Mouse (Mus musculus) embryonic facial prominence, embryonic 11.5 days (tissue): Measurements from ENCODE around the gene Gm28047. TPM values are rescaled to one million over a fixed set of nuclear protein-coding genes. Genes with fewer than 3 reads are reported as not detected.

Experiments used
- ATAC-seq: fragments of 200-750 bp; cut with Nextera tagmentation; replicated peaks from 2 replicates; pipeline ENCODE4 v1.8.0; 2017; ENCODE audit warnings: low read depth; ENCODE audit not compliant: insufficient number of reproducible peaks, low FRiP score, low TSS enrichment
- DNase-seq: peaks from one replicate; pipeline ENCODE4 v3.0.0-alpha.2; 2015; ENCODE audit warnings: low spot score
- H3K27ac ChIP-seq: fragments of 300-500 bp; sonication (generic); replicated peaks from 2 replicates; pipeline ENCODE4 v1.5.1; 2014; ENCODE audit warnings: mild to moderate bottlenecking, low read depth, low read length, control low read depth
- H3K27me3 ChIP-seq: fragments of 300-500 bp; sonication (generic); 2 replicates; pipeline ENCODE4 v1.6.1; 2014; ENCODE audit warnings: mild to moderate bottlenecking, low read length, moderate library complexity, mixed read lengths; ENCODE audit not compliant: control insufficient read depth, insufficient read depth
- H3K36me3 ChIP-seq: fragments of 300-500 bp; sonication (generic); replicated peaks from 2 replicates; pipeline ENCODE4 v1.6.1; 2014; ENCODE audit warnings: low read depth, mild to moderate bottlenecking, low read length, moderate library complexity, mixed read lengths; ENCODE audit not compliant: control insufficient read depth, insufficient read depth
- H3K4me1 ChIP-seq: fragments of 300-500 bp; sonication (generic); 2 replicates; pipeline ENCODE4 v1.6.1; 2014; ENCODE audit warnings: low read length, mixed read lengths; ENCODE audit not compliant: control insufficient read depth, insufficient read depth
- H3K4me2 ChIP-seq: fragments of 300-500 bp; sonication (generic); 2 replicates; pipeline ENCODE4 v1.6.1; 2014; ENCODE audit warnings: low read depth, mild to moderate bottlenecking, control low read depth, low read length, moderate library complexity
- H3K4me3 ChIP-seq: fragments of 300-500 bp; sonication (generic); 2 replicates; pipeline ENCODE4 v1.5.1; 2014; ENCODE audit warnings: low read depth, low read length, control low read depth
- H3K9ac ChIP-seq: fragments of 300-500 bp; sonication (generic); replicated peaks from 2 replicates; pipeline ENCODE4 v1.6.1; 2014; ENCODE audit warnings: mild to moderate bottlenecking, control low read depth, low read length
- H3K9me3 ChIP-seq: fragments of 300-500 bp; sonication (generic); replicated peaks from 2 replicates; pipeline ENCODE4 v1.6.1; 2016; ENCODE audit warnings: mild to moderate bottlenecking, low read length, inconsistent platforms, mixed read lengths; ENCODE audit not compliant: control insufficient read depth
- WGBS: fragments of 180-500 bp; shearing (Covaris S2); extraction: QIAGEN DNeasy Blood & Tissue Kit; methylation state at CpG from one replicate; pipeline ENCODE4 v1.1.7; 2014; 5-methylcytosine and 5-hydroxymethylcytosine counted together
- microRNA counts: library from miRNA; unstranded; fragments of <30 nt; microRNA quantifications from one replicate; lab custom pipeline; 2016
- microRNA-seq: library from miRNA; unstranded; fragments of <30 nt; microRNA quantifications from one replicate; pipeline ENCODE4, GENCODE M21; 2016; ENCODE audit warnings: borderline number of aligned reads
- polyA plus RNA-seq: library from polyadenylated mRNA; unstranded; fragments of >200 nt; fragmentation: Nextera tagmentation; extraction: Ambion mirVana; gene quantifications from 2 replicates; pipeline ENCODE4 v1.2.1, GENCODE M21; 2014

Gm28047 gene
- polyA plus RNA-seq, 1 experiment from 2014 or later: 0.20 TPM

DNA sequence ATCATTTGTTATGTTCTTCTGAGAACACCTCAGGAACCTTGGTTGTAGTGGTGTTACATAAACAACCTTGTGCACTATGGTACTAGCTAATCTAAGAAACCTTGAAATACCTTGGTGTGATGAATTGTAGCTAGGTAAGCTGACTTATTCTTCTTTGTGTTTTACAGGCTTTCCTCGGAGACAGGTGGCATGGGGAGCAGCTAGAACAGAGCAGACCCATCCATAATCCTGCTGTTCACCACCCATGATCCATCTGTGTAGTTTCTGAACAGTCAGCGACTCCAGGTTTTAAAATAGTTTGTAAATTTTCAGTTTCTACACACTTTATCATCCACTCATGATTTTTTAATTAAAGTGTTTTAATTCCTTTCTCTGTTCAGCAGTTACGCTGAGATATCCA, 126.5 kb downstream of the Gm28047 start:
- peaks cover 28% of the 10 kb centered on the region for H3K36me3 ChIP-seq
- DNase-seq: no peak
- WGBS: 94% methylated on average over 3 of the region's 3 CpGs

DNA sequence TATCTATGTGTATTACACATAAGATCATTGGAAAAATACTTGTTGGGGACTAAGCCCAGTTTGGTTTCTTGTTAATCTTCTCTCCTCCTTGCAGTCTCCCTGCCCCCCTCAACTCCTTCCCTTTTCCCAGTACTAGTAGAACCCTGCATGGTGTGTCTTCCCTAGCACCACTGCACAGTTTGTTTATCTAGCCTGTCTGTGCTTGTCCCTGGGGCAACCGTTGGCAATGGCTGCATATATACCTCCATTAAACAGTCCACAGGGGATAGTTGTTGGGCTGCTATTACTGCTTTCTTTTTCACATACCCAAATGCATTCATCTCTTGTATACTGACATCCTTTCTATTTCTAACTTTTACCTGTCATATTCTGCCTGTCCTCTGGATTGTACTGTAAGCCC, 137.2 kb downstream of the Gm28047 start:
- Histone ChIP-seq H3K4me2 (no peak overlapping the region), H3K9ac (no peak overlapping the region), H3K4me3 (no peak overlapping the region), H3K27me3 (no peaks in the 10 kb centered on the region), H3K27ac (no peak overlapping the region), H3K36me3 (peaks cover 29% of the 10 kb centered on the region), H3K4me1 (no peaks in the 10 kb centered on the region), H3K9me3 (no peaks in the 10 kb centered on the region)
- no peak for DNase-seq
- 80% methylated on average over 1 of the region's 1 CpGs for WGBS
- no peak for ATAC-seq

More for the DNA sequence above, 126.5 kb downstream of the Gm28047 start:
- Histone ChIP-seq H3K4me2 (no peak overlapping the region), H3K27me3 (no peaks in the 10 kb centered on the region), H3K4me1 (no peaks in the 10 kb centered on the region), H3K9ac (no peak overlapping the region), H3K9me3 (no peaks in the 10 kb centered on the region), H3K4me3 (no peak overlapping the region), H3K27ac (no peak overlapping the region)
- no peak for ATAC-seq

DNA sequence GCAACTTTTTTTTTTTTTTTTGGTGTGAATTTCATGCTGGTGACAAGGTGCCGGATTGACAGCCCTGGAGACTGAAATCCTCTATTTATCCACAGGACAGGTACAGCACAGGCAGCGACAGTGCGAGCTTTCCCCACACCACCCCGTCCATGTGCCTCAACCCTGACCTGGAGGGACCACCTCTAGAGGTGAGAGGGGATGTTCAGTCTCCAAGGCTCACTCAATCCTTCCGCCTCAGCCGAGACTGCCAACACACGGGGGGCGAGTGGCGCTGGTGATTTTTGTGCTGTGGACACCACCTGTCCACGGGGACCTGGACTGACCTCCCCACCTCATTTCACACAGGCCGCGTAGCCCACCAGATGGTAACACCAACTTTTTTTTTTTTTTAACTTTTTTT, 139.0 kb downstream of the Gm28047 start:
- Histone ChIP-seq H3K27ac (no peak overlapping the region), H3K9ac (no peak overlapping the region), H3K4me1 (no peaks in the 10 kb centered on the region), H3K9me3 (no peaks in the 10 kb centered on the region), H3K4me3 (no peak overlapping the region), H3K36me3 (peaks cover 29% of the 10 kb centered on the region), H3K27me3 (no peaks in the 10 kb centered on the region), H3K4me2 (no peak overlapping the region)
- 86% methylated on average over 12 of the region's 12 CpGs for WGBS
- DNase-seq (no peak), ATAC-seq (no peak)

DNA sequence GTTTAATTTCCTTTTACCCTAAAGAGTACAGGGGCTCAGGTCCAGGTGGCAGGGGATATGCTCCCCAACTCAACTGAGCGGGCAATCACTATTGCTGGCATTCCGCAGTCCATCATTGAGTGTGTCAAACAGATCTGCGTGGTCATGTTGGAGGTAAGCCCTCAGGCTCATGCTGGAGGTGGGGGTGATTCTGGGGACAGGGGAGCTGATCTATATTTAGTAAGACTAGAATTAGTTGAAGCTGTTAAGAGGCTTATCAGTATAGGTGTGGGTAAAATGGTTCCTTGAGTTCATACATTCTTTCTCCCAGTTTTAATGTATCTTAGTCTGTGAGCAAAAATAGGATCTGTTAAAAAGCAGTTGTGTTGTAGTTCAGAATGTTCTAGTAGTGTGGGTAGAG, 141.7 kb downstream of the Gm28047 start:
- H3K27ac ChIP-seq: no peak overlapping the region
- H3K9me3 ChIP-seq: no peaks in the 10 kb centered on the region
- H3K4me2 ChIP-seq: no peak overlapping the region
- H3K36me3 ChIP-seq: peaks cover 16% of the 10 kb centered on the region
- no peaks in the 10 kb centered on the region for H3K4me1 ChIP-seq
- H3K4me3 ChIP-seq: no peak overlapping the region
- WGBS: 87% methylated on average over 3 of the region's 3 CpGs
- DNase-seq (no peak), ATAC-seq (no peak)
- no peaks in the 10 kb centered on the region for H3K27me3 ChIP-seq
- no peak overlapping the region for H3K9ac ChIP-seq

DNA sequence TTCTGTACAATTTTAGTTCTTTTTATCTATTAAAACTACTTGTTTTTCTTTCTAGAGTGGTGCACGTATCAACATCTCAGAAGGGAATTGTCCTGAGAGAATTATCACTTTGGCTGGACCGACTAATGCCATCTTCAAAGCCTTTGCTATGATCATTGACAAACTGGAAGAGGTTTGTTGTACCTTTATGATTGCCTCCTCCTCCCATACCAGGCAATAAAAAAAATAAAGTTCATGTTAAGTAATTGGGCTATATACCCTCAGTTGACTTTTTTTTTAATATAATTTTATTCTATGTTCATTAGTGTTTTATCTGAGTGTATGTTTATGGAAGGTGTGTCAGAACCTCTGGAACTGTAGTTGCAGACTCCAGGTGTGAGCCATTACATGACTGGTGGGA, 150.3 kb downstream of the Gm28047 start:
- Histone ChIP-seq H3K27ac (no peak overlapping the region), H3K4me2 (no peak overlapping the region), H3K4me3 (no peak overlapping the region), H3K36me3 (no peaks in the 10 kb centered on the region; the same call in 1 of the 2 replicates), H3K4me1 (no peaks in the 10 kb centered on the region), H3K9ac (no peak overlapping the region), H3K9me3 (no peaks in the 10 kb centered on the region), H3K27me3 (no peaks in the 10 kb centered on the region)
- no peak for DNase-seq
- 91% methylated on average over 2 of the region's 2 CpGs for WGBS
- no peak for ATAC-seq

MicroRNAs encoded within 50 kb of the gene (microRNA counts, 519-probe panel; counts per million panel counts)
- not detected for microRNA mmu-miR-688 (lab: Ali Mortazavi, UCI)

Small RNAs within 50 kb of the gene (microRNA-seq; reads per million reads assigned to microRNA genes)
- not detected for gene Mir688

Other genes with a start within 250 kb of the Gm28047 start
- 12.8 and 13.9 TPM in 2 replicates for gene Sp1, start 218.9 kb downstream of the Gm28047 start, polyA plus RNA-seq
- 0.24 TPM in 1 of 2 replicates, not detected in the other for gene Amhr2, start 179.7 kb downstream of the Gm28047 start, polyA plus RNA-seq
- 75.0 and 76.5 TPM in 2 replicates for gene Prr13, start 166.0 kb downstream of the Gm28047 start, polyA plus RNA-seq
- 288 and 290 TPM in 2 replicates for gene Pcbp2, start 154.5 kb downstream of the Gm28047 start, polyA plus RNA-seq
- 3.4 TPM in 1 of 2 replicates, not detected in the other for gene Gm10337, start 121.3 kb downstream of the Gm28047 start, polyA plus RNA-seq
- 13.4 and 15.4 TPM in 2 replicates for gene Map3k12, start 108.0 kb downstream of the Gm28047 start, polyA plus RNA-seq
- gene Tarbp2, start 106.9 kb downstream of the Gm28047 start, polyA plus RNA-seq: 92.0 and 92.7 TPM in 2 replicates
- gene Npff, start 100.1 kb downstream of the Gm28047 start, polyA plus RNA-seq: 0.52 and 0.66 TPM in 2 replicates
- 13.7 and 17.4 TPM in 2 replicates for gene Atf7, start 397 bp upstream of the Gm28047 start, polyA plus RNA-seq
- gene Atp5g2, start 47.3 kb upstream of the Gm28047 start, polyA plus RNA-seq: 60.4 and 79.9 TPM in 2 replicates
- gene Calcoco1, start 97.1 kb upstream of the Gm28047 start, polyA plus RNA-seq: 32.2 and 34.0 TPM in 2 replicates